Mouse (Mus musculus) effector memory CD4-positive, alpha-beta T cell, adult 5 months (primary cell): Measurements from ENCODE around the gene Pole. TPM values are rescaled to one million over a fixed set of nuclear protein-coding genes. Genes with fewer than 3 reads are reported as not detected.

ENCODE experiments used
- polyA plus RNA-seq: library from polyadenylated mRNA; unstranded; fragments of 100-300 nt; shearing (Covaris generic); gene quantifications from one replicate; pipeline ENCODE4 v1.2.1, GENCODE M21; 2017

Pole gene
- polyA plus RNA-seq = 3.4 TPM

GRCm38 (mm10) chr5:110285770-110286445 is at the start of gene Pole, which contains the start of gene Pxmp2:
Gene Pole, plus strand, starts transcription at chr5:110286306.
Gene Pxmp2, minus strand, starts transcription at chr5:110286186.

GRCm38 (mm10) chr5:110269141-110270101 is 16.7 kb upstream of the Pole start, which contains the start of gene Pgam5:
Gene Pgam5, minus strand, starts transcription at chr5:110269913.

GRCm38 (mm10) chr5:110342648-110343284 is 56.7 kb downstream of the Pole start, which contains the start of gene P2rx2:
Gene P2rx2, minus strand, starts transcription at chr5:110343212.

DNA sequence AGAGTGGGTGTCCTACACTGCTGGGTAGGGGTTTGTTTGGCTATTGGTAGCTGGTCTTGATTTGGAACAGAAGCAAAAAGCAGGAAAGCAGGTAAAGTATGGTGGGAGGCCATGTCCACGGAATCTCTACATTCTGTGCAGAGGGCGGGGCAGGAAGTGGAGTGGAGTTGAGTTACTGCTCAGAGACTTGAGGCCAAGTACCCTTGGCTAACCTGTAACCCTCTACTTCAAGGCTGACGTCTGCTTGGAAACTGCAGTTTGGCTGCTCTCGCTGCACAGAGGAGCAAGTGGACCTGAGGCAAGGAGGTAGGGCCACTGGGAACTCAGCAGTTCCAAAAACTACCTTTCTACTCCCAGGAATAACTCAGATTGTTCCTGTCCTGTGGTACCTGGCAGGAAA is 58.4 kb downstream of the Pole start, which contains the start of gene Lrcol1:
TSS of gene Lrcol1 (plus strand) at position 207 of the 400 bp plus-strand sequence.

Other genes starting within 250 kb of the Pole start
- gene Gm17655, start 213.8 kb upstream of the Pole start, polyA plus RNA-seq = 5.7 TPM
- 0.67 TPM for gene Gm35315, start 191.9 kb upstream of the Pole start, polyA plus RNA-seq
- 2.4 TPM for gene Plcxd1, start 186.3 kb upstream of the Pole start, polyA plus RNA-seq
- gene Gtpbp6, start 178.1 kb upstream of the Pole start, polyA plus RNA-seq = 60.4 TPM
- gene Zfp605, start 176.2 kb upstream of the Pole start, polyA plus RNA-seq = 2.3 TPM
- 52.6 TPM for gene Chfr, start 150.5 kb upstream of the Pole start, polyA plus RNA-seq
- gene Golga3, start 109.6 kb upstream of the Pole start, polyA plus RNA-seq = 32.7 TPM
- gene Ankle2, start 55.3 kb upstream of the Pole start, polyA plus RNA-seq = 42.4 TPM
- gene Pgam5, start 16.4 kb upstream of the Pole start, polyA plus RNA-seq = 47.5 TPM
- 2.6 TPM for gene Pxmp2, start 120 bp upstream of the Pole start, polyA plus RNA-seq
- gene P2rx2, start 56.9 kb downstream of the Pole start, polyA plus RNA-seq = not detected
- gene Lrcol1, start 58.4 kb downstream of the Pole start, polyA plus RNA-seq = not detected
- 93.7 TPM for gene Fbrsl1, start 162.2 kb downstream of the Pole start, polyA plus RNA-seq